Mouse (Mus musculus) ovary, postnatal 36 days (tissue): ENCODE measurements around the gene Ksr2.
"Not testable (repeated sequence)": the region's sequence is repeated elsewhere in the genome, so short reads cannot be mapped to it uniquely, and the experiment has no call there.

Experiments
- DNase-seq: peaks from one replicate; pipeline ENCODE4 v3.0.0; 2022; ENCODE audit warnings: low spot score, mixed read lengths

The Ksr2 gene

DNA sequence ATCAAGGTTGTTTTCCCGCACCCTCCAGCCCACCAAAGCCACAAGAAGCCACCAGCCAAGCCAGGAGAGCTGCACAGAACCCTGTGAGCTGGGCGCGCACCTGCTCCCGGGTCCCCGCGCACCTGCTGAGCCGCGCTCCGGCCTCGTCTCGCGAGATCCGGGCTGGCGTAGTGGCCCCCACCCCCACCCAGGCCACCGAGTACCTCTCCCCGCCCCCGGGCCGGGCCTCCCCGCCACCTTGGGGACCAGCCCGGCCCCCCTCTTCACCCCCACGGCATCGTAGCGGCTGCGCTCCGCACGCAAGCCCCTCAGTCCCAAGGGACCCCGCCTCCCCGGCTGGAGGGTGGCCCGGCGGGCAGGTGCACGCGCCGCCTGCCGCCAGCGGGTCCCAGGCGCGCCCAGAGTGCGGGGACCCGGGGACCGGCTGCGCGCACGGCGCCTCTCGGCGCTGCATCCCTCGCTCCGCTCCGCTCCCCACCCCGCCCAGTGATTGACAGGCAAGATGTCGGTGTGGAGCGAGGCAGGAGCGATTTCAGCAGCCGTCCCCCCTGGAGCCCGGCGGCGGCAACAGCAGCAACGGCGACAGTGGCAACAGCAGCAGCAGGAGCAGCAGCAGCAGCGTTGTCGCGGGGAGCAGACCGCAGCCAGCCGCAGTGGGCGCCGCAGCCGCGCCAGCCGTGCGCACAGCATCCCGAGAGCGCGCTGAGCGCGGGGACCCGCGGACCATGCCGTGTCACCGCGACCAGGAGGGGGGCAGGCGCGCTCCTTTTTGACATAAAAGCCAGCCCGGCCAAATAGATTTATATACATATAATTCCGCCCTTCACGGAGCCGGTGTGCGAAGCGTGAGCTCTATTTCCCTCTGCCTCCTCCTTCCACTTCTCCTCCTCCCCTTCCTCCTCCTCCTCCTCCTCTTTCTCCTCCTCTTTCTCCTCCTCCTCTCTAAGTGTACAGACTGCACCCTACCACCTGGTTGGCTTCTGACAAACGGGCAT lies at the start of gene Ksr2:
Gene Ksr2 (plus strand): TSS at position 494 of the 995 bp plus-strand sequence.
- peak; percentile 22 for DNase-seq

DNA sequence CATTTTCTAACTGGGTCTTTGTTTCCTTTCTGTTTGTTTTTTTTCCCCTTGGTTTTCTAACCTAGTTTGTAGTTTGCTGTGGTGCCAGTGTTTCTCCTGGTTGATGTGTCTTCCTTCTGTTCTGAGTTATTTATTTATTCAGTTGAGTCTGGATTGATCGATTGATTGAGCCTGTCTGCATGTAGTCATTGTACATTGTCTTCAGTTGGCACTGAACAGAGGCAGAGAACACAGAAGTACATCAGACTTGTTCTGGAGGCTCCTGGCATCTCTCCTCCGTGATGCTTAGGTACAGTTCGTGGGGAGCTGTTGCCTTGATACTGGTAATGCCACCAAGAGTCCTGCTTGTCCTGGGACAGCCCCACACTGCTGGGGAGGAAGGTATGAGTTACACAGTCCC lies 49.0 kb upstream of the Ksr2 start:
- DNase-seq: no peak

DNA sequence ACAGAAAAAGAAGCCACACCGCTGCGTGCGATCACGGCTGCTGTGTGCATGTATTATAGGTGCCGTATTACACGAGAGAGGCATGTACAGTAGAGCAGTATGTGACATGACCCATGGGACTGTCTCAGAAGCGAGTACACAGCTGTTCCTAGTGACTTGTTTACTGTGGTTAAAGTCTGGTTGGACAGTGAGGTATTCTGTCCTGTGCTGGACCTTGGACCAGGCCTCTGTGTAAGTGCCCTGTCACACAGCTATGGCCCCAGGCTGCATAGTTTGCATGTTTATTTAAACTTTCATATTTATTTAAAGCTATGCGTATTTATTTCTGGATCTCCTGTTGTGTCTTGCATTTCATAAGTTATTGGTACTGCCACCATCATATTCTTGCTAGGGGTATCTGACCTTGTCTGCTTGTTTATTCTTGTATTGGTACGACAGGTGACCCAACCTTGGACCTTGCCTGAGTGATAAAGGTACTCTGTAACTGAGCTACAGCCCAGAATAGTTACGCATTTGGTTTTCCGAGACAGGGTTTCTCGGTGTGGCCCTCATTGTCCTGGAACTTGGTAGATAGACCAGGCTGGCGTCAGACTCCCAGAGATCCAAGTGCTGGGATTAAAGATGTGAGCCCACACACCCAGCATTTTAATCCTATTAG lies 47.8 kb upstream of the Ksr2 start:
- DNase-seq: no peak

DNA sequence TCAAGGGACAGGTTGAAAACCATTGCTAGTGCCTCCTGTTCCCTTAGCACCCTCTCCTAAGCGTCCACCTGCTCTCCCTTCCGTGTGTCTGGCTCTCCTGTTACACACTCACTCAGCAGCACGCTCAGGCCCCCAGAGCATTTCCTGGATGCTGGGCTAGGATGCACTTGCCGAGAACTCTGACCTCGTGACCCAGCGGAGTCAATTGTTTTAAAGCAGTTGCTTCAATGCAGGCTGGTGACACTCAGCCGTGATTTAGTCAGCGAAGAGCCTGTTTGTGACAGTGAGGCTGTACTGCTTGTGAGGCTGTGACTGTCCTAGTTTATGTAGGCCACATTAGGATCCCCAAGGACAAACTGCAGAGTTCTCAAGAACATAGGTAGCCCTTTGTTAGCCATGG lies 46.6 kb upstream of the Ksr2 start:
- DNase-seq: no peak

DNA sequence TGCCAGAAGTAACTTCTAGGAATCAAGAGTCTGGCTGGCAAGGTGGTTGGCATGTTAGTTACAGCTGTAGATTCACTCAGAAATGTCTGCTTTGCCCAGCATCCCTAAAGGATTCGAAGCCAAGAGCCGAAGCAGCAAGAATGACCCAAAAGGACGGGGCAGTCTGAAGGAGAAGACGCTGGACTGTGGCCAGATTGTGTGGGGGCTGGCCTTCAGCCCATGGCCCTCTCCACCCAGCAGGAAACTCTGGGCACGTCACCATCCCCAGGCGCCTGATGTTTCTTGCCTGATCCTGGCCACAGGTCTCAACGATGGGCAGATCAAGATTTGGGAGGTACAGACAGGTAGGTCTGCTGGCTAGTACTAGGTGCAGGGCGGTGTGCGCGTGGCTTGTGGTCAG lies 43.2 kb upstream of the Ksr2 start:
- DNase-seq: peak; percentile 75

DNA sequence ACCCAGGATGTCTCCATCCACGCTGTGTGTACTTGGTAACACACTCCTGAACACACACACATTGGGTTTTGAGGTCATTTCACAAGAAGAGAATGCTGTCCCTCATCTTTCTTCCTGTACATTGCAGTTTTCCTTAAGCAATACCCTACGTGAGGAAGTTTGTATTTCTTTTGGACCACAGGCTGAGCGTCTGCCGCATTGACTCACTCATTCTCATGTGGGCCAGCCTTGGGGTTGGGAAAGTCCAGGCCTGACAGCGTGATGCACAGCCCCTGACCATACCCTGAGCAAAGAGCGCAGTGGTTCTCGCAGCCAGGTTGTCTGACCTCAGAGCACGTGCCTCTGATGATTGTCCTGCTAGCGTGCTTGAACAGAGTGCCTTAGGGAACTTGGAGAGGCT lies 40.4 kb upstream of the Ksr2 start:
- no peak for DNase-seq

DNA sequence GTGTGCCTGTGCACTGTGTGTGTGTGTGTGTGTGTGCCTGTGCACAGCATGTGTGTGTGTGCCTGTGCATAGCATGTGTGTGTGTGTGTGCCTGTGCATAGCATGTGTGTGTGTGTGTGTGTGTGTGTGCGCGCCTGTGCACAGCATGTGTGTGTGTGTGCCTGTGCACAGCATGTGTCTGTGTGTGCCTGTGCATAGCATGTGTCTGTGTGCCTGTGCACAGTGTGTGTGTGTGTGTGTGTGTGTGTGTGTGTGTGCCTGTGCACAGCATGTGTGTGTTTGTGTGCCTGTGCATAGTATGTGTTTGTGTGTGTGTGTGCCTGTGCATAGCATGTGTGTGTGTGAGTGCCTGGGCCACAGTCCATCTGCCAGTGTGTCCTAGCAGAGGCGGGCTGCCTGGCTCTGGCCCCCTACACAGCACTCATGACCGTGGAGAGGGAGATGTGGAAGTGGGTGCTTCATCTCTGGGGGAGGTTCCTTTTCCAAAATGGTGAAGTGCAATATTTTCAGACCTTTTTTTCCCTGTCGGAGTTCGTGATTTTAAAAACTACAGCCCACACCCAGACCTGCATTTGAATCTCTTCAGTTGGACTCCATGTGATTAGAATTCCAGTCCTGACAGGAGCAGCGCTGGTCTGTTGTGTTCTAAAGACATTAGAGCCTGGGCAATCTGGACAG lies 39.3 kb upstream of the Ksr2 start:
- DNase-seq: no peak

DNA sequence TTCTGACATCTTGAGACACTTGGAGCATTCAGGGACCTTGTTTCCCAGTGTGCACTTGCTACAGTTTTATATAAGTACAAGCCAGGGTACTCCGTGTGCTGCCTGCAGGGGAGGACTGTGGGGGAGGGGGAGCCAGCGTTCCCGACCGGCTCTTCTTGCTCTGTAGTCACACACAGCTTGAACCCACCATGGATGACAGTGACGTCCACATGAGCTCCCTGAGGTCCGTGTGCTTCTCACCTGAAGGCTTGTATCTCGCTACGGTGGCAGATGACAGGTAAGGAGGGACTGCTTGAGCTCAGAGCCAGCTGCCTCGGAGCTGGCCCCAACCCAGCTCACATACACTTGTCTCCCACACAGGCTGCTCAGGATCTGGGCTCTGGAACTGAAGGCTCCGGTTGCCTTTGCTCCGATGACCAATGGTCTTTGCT lies 37.5 kb upstream of the Ksr2 start:
- DNase-seq: no peak

DNA sequence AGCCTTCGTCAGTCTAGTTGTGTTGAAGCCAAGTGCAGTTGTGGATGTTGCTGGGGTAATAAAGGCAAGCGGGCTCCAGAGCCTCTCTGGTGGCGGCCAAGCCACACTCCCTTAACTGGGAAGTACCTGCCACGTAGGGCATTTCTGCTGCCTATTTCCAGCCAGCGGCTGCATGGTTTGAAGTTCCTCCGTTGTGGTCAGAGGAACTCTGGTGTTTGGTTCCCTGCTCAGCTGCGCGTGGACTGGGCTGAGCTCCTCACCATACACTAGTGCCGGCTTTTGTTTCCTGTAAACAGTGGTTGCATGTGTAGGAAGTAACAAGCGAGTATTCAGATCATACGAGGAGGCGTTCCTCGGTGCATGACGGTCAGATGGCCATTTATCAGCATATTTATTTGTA lies 36.1 kb upstream of the Ksr2 start:
- not testable (repeated sequence) for DNase-seq

DNA sequence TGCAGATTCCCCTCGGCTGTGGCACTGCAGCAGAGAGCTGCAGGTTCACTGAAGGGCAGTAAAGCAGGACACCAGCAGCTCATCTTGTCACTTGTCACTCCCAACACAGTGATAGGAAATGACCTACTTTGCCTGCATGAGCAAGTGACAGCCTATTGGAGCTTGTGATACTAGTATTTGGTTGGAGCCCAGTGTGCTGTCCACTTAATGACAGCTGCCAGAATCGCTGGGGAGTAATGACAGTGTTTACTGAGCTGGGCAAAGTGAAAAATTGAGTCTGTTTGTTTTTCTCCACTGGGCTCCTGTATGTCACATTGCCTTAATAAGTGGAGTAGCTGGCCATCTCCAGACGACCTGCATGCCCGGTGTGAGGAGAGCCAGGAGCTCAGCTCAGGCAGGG lies 33.6 kb upstream of the Ksr2 start:
- DNase-seq: no peak

DNA sequence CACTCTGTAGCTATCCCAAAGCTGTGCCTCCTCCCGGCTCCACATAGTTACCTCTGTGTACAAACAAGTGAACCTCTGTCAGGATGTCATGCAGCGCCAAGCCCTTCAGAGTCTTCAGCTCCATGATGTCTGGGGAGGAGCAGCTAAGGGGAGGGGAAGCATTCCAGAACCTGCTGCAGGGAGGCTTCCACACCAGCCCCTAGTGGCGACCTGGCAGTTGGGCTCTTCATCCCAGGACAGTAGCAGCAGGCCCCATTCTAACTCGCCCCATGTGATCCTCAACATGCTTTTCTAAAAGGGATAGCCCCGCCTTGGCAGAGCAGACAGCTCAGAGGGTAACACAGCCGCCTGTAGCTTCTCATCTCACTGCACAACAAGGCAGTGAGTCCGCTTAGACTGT lies 32.0 kb upstream of the Ksr2 start:
- no peak for DNase-seq

DNA sequence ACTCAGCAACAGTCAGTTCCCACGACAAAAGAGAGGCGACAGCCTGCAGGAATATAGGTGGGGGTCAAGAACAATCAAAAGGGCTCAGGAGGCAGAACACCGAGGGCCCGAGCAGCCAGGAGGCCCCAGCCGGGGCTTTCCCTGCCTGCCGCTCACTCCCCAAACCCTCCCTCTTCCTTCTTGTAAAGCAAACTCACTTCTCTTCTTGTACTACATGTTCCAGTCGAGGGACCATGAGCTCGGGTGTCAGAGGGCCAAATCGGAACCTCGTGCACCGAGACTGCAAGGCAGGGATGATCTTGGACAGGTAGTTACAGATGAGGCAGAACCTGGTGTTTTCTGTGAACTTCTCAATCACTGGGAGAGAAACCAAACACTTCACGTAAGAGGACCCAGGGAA lies 30.6 kb upstream of the Ksr2 start:
- no peak for DNase-seq

DNA sequence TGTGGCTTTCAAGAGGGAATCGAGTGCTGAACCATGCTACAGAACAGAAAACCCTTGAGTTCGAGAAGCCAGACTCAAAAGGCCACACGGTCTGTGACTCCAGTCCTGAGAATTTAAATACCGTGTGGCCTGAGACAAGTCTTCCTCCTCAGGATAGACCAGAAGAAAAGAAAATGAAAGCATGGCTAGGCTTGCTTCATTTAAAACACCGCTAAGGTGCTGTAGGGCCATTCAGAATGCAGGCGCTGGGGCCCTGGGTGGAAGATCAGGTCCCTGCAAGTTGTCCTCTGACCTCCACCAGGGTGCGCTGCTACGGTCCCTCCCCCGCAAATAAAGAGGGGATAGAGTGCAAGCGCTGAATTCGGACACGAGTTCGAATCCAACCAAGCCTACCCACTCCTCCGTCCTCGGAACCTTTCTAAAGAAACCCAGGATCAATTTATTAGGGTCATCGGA lies 25.5 kb upstream of the Ksr2 start:
- peak; percentile 51 for DNase-seq

DNA sequence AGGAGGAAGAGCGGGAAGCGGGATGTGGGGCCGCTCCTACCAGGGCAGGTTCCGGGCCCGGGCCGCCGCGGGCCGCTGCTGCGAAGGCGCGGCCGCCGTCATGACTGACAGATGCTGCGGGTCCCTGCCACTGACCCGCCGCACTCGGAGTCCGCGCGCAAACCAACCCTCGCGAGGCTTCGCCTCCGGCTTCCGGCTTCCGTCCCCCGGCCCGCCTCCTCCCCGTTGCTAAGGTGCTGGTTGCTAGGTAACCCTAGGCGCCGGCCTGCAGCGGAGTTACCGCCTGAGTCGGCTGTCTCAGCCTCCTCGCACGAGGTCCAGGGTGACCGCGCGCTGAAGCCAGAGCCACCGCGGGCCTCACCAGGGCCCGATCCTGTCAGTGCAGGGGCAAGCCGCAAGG lies 24.9 kb upstream of the Ksr2 start, which contains the start of gene Rfc5:
Gene Rfc5 (minus strand): TSS at position 171 of the 400 bp plus-strand sequence.
- peak; percentile 96 for DNase-seq

DNA sequence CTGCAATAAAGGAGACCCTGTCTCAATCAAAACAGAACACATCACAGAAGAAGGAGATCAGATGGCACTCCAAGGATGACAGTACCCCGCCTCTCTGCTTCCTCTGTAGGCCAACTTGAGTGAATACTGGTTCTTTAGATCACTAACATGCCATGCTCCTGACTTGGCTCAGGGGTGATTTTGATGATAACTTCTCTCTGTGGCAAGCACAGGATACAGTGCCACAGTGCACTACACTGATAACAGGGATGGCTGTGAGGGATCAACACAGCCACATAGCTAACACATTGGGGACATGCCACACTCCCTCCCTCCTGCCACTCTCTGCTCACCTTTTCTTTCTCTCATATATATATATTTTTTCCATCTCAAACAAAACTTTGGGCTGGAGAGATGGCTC lies 22.9 kb upstream of the Ksr2 start:
- DNase-seq: no peak

DNA sequence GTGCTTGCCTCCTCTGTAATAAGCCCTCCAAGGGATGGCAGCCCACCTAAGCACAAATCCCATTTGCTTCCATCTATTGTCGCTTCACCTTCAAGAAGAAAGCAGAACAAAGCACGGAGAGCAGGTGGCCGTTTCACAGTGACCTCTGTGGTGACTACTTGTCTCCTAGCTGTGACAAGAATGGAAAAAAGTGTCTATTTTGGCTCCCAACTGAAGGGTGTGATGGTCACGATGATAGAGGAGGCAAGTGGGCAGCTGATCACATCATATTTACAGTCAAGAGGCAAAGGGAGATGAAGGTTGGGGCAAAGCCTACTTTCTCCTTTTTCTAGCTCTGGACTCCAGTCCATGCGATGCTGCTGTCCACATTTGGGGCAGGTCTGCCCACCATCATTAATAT lies 18.0 kb upstream of the Ksr2 start:
- no peak for DNase-seq

DNA sequence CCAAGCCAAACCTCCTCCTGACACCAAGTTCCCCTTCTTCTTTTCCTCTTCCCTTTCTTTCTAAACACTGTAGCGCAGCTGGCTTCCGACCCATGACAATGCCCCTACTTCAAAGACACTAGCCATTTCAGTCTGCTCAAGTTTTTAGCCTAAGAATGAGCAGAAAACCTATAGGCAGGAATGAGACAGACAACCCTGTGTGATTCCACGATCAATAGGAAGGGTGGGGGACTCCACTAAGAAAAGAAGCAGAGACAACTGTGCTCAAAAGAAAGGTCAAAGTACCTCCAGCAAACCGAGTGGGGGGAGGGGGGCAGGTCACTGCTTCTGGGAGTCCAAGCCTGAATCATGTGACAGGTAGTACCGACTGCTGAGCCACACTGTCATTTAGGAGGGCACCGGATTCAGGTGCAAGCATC lies 17.2 kb upstream of the Ksr2 start:
- no peak for DNase-seq

DNA sequence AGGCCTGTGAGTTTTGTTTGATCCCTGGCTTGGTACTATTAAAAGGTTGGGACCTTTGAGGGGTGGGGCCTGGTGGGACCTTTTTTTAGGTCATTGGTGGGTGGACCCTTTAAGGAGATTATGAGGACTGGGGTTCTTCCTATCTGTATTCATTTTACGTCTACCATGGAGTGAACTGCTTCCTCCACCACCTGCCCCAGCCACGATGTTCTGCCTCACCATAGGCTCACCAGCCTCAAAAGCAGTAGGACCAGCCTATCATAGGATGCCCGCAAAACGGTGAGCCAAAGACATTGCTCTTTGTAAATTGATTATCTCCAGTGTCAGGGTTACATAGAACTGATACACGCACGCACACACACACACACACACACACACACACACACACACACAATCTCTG lies 16.4 kb upstream of the Ksr2 start:
- DNase-seq: no peak

DNA sequence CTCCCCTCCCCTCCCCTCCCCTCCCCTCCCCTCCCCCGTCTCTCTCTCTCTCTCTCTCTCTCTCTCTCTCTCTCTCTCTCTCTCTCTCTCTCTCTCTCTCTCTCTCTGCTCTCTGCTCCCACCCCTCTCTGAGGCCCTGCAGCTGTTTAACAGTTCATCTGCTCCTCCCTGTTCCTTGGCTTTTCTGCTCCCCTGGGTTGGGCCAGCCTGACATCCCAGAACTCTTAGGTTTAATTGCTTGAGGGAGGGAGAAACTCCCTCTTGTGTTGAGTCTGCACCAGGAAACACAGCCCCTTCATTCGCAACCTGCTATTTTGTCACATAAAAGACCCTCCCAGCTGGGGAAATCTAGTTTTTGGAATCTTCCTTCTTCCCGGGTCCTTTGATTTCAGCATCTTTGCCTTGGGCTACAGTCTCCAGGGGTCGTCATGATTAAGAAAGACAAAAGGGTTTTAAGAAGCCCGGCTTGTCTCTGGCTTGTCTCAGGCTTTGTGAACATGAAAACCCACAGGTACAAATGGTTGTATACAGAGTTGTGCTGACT lies 15.7 kb upstream of the Ksr2 start:
- DNase-seq: no peak

DNA sequence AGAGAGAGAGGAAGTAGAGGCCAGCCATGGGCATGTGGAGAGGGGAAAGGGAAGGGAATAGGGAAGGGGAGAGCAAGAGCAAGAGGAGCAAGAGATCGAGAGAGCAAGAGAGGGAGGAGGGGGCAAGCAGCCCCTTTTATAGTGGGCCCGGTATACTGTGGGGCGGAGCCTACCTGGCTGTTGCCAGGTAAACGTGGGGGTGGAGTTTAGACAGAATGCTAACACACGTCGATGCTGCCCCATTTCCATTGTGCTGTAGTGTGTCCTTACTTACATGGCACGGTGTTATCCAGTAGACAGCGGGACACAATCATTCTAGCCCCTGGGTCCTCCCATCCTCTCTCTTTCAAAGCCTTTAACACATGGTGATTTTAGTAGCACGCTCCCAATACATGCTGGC lies 14.5 kb upstream of the Ksr2 start:
- DNase-seq: no peak

DNA sequence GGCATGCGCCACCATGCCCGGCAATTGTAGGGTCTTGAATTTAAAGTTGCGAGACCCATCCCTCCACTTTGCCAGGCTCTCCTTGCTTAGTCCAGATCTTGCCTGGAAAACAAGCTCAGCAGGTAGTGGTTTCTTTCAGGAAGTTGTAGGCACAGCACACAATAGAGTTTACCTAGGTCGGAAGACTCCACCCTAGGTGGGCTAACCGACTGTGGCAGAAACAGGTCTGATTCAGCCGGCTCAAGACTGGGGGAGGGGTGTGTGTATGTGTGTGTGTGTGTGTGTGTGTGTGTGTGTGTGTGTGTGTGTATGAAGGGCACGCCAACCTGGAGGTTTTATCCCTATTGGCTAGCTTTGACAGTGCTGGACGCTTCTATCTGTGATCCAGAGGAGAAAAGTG lies 10.2 kb upstream of the Ksr2 start:
- DNase-seq: no peak

DNA sequence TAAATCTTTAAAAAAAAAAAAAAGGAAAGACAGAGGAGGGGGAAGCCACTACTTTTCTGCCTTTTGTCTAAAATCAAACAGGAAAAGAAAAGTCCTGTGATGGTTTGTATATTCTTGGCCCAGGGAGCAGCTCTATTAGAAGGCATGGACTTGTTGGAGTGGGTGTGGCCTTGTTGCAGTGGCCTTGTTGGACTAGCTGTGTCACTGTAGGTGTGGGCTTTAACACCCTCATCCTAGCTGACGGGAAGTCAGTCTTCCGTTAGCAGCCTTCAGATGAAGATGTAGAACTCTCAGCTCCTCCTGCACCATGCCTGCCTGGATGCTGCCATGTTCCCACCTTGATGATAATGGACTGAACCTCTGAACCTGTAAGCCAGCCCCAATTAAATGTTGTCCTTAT lies 9.1 kb upstream of the Ksr2 start:
- not testable (repeated sequence) for DNase-seq
